Mouse (Mus musculus): ENCODE measurements around the gene Zfp652. TPM values are rescaled to one million over a fixed set of nuclear protein-coding genes. Genes with fewer than 3 reads are reported as not detected.

Zfp652 gene
- total RNA-seq, 2 experiments from 2014 or later = 22.6 to 23.0 TPM

DNA sequence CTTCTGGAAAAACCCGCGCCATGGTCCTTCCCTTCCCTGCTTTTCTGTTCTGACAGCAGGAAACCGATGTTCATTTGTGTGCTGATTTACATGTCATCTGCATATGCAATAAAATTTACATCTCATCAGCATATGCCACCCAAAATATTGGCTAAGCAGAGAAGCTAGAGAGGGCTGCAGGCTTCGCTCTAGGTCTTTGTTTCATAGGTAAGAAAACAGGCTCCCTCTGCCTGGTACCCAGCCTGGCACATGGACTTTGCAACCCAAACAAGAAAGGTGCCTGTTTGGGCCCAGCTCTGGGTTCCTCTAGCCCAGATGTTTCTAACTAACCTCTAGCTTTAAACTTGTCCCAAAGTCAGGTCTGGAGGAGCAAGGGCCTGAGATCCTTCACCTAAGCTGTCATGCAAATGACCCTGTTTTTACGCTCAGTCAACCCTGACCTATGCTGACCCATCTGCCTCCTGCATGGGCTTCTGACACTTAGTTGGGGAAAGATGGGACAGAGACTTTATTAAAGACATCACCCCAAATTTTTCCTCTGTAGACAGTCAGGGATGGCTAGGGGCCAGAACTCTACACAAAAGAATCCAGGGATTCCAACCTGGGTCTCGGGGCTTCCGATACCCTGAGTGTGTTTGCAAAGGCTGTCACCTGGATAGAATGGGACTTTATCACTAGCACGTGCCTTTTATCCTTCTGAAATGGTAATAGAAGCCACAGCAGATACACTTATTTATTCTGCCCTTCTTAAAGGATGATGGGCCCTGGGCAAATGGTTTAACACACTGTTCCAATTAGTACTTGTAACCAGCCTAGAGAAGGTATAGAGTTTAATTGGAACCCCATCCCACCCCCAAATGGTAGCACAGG lies 126.8 kb downstream of the Zfp652 start:
- no peak for ATAC-seq (replicated peaks; ENCODE audit: low FRiP score, poor library complexity, severe bottlenecking)

GRCm38 (mm10) chr11:95840694-95841497 lies 128.4 kb downstream of the Zfp652 start:
- no peak for ATAC-seq (replicated peaks; ENCODE audit: low FRiP score, poor library complexity, severe bottlenecking)

DNA sequence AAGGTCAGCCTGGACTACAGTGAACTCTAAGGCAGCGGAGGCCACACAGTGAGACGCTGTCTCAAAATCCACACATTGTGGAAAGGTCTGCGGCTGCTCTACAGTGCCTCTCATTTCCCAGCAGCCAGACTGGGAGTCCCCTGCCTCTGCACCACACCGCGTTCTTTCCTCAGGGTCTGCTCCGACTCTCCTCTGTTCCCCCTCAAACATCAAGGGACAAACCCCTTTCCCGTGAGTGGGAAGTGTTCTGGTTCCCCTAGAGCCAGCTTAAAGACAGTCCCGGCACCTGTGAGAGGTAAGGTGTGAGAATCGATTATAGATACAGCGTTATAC lies 129.0 kb downstream of the Zfp652 start:
- 0 out of 2 replicates have a peak, but pooled peaks have one; percentile 4 for ATAC-seq (replicated peaks; ENCODE audit: low FRiP score, poor library complexity, severe bottlenecking)

DNA sequence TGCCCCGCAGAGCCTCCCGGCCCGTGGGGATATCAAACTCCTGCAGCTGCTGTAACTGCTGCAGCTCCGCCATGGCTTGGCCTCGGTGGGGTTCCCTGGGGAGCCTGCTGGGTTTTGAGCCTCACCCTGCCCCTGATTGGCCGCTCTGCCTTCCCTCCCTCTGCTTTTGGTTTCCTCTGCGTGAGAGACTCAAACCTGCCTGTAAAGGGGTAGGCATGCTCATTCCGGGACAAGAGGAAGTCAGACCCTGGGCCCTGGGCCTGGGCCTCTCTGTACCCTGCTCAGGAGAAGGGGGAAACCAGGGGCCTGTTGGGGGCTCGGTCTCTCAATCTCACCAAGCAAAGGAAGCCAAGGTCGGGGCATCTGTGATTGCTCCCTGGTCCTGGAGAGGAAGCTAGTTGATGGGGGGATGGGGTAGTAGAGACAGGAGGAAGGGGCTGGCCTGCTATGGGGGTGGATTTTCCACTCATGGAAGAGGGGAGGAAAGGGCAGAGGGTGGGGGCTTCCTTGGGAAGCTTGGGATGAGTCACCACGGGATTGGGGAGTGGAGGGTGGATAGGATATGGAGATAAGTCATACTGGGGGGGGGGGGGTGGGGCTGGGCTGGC lies 129.7 kb downstream of the Zfp652 start, which contains the start of gene Abi3:
Abi3 (minus strand) TSS at position 403 of the 608 bp plus-strand sequence.
- ATAC-seq (replicated peaks; ENCODE audit: low FRiP score, poor library complexity, severe bottlenecking) = peak; percentile 66

- no peak for ATAC-seq (replicated peaks; ENCODE audit: low FRiP score, poor library complexity, severe bottlenecking)
Measured at GRCm38 (mm10) chr11:95842953-95843352, 130.5 kb downstream of the Zfp652 start.

GRCm38 (mm10) chr11:95843421-95843950 lies 131.0 kb downstream of the Zfp652 start:
- no peak for ATAC-seq (replicated peaks; ENCODE audit: low FRiP score, poor library complexity, severe bottlenecking)

GRCm38 (mm10) chr11:95844935-95845334 lies 132.5 kb downstream of the Zfp652 start:
- ATAC-seq (replicated peaks; ENCODE audit: low FRiP score, poor library complexity, severe bottlenecking) = no peak

GRCm38 (mm10) chr11:95850898-95851297 lies 138.4 kb downstream of the Zfp652 start:
- ATAC-seq (replicated peaks; ENCODE audit: low FRiP score, poor library complexity, severe bottlenecking) = no peak

DNA sequence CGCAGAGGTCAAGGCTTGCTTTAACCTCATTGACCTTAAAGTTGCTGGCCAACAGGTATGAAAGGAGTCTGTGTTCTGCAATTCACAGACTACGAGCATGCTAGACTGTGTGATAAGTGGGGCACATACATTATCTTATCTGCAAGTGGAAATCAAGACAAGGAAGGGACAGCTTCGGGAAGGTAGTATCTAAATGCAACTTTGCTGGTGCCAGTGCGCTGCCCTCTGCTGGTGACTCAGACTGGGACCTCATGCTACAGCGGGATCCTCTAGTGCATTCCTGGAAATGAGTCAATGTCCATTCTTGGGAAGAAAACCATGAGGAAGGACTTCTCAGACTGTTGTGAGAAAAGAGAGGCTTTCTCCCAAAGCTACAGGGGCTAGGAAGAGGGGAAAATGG lies 141.2 kb downstream of the Zfp652 start:
- no peak for ATAC-seq (replicated peaks; ENCODE audit: low FRiP score, poor library complexity, severe bottlenecking)

DNA sequence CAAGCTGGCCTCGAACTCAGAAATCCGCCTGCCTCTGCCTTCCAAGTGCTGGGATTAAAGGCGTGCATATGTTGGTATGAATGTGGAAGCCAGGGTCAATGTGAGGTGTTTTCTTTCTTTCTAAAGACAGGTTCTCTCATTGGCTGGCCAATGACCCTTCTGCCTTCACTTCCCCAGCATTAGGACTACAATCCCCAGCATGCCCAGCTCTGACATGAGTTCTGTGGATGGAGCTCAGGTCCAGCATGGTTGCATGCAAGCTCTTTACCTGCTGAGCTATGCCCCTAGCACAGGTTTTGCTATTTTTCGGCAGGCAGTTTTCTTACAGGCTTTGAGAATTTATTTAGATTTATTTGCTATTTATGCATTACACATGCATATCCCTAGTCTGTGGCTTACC lies 144.8 kb downstream of the Zfp652 start:
- ATAC-seq (replicated peaks; ENCODE audit: low FRiP score, poor library complexity, severe bottlenecking) = no peak

- peak; percentile 20 for ATAC-seq (replicated peaks; ENCODE audit: low FRiP score, poor library complexity, severe bottlenecking)
Measured at GRCm38 (mm10) chr11:95857716-95858527, 145.4 kb downstream of the Zfp652 start.

DNA sequence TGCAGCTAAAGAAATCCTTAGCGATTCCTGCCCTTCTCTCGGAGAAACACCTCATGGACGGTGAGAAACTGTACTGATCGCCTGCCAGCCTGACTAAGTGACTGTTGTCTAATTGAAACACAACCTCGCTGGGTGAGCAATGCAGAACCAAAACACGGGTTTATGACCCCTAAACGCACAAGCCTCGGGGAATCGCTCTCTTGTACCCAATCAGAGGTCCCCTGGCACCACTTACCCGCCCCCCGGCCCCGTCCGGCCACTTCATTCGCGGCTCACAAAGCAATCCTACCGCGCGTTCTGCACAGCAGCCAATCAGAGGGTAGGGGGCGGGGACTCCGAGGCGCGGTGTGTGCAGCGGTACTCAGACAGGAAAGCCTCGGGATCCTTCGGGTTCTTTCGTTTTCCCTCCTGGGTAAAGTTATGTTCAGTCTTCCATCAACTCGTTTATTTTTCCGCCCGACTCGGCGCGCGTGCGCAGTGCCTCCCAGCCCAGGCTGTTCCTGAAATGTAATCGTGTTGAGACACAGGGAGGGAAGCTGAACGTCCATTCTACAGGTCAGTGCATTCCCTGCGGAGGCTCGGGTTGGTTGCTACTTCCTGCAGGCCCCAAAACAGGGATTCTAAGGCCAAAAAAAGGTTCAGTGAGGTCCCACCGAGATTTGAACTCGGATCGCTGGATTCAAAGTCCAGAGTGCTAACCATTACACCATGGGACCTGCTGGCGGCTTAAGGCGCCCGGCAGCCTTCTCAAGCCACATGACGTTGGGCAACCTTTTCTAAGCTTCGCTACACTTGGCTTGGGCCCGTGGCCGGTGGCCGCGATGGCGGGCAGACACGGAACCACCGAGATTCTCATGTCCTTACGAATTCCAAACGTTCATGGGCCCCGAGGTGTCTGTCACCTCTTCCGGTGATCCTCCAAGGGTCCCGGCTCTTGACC lies 146.3 kb downstream of the Zfp652 start:
- ATAC-seq (replicated peaks; ENCODE audit: low FRiP score, poor library complexity, severe bottlenecking) = peak; percentile 88

DNA sequence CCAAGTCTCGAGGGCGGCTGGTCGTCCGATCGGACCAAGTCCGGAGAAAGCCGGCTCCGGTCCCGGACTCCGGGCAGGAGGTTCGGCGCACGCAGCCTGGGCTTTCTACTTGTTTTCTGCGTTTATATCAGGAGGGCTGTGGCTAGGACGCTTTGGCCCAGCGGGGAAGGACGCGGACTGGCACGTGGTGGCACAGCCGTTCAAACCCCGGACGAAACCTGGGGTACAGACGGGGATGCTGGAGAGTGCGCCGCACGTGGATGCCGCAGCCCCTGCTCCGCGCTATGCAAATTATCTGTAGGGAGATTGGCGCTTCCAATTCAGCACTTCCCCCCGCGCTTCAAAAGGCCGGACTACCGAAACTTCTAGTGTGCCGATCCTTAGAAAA lies 147.0 kb downstream of the Zfp652 start:
- ATAC-seq (replicated peaks; ENCODE audit: low FRiP score, poor library complexity, severe bottlenecking) = peak; percentile 58

DNA sequence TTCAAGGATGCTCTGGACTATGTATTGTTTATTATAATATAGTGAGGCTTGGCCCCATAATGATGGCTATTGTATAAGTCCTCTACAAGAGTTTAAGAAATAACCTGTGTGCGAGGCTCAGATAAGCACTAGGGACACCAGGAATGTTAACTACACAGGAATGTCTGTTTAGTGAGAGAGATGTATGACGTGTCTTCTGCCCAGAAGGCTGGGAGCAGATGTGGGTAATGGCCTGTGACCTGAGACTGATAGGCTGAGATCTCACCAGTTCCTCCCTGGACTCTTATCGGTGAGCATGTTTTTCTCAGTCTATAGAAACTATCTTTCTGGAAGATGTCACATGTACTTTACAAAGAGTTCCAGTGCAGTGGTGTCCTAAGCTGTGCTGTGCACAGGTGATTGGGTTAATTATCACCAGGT lies 147.6 kb downstream of the Zfp652 start:
- ATAC-seq (replicated peaks; ENCODE audit: low FRiP score, poor library complexity, severe bottlenecking) = peak; percentile 47

DNA sequence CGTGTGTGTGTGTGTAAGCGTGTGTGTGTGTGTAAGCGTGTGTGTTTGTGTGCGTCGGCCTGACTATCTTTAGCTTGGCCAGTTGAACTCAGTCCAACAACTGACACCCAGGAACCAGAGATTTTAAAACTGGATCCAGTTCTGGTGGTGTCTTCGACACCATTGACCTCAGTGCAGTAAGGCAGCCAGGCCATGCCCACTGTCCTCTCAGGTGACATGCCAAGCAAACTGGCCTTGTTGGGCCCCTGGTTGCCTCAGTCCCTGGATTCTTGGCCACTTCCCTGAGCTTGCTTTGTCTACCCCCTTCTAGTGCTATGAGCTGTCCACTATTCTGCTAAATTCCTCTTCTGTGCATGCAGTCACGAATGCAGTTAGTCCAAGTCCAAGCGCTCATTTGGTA lies 148.9 kb downstream of the Zfp652 start:
- no peak for ATAC-seq (replicated peaks; ENCODE audit: low FRiP score, poor library complexity, severe bottlenecking)

GRCm38 (mm10) chr11:95869442-95869841 lies 157.0 kb downstream of the Zfp652 start:
- no peak for ATAC-seq (replicated peaks; ENCODE audit: low FRiP score, poor library complexity, severe bottlenecking)

DNA sequence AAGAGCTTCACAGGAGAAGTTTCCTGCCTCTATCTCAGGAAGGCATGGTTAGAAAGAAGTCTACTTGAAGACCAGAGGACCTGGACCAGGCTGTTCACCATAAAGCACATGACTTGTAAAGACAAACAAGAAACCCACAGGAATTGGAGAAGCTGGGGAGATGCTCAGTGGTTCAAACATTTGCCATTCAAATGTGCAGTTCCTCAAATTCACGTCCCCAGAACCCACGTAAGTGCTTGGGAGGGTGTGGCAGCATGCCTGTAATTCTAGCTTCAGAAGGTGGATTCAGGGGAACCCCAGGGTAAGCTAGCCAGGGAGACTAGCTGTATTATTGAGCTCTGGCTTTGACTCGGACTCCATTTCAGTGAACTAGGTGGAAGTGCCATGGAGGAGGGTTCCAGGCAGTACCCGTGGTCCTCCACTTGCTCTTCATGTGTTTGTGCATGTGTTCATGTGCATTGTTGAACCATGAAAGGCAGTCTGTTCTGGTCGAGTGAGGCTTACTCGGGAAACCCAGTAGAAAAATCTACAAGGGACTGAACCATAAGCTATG lies 157.5 kb downstream of the Zfp652 start:
- ATAC-seq (replicated peaks; ENCODE audit: low FRiP score, poor library complexity, severe bottlenecking) = no peak

DNA sequence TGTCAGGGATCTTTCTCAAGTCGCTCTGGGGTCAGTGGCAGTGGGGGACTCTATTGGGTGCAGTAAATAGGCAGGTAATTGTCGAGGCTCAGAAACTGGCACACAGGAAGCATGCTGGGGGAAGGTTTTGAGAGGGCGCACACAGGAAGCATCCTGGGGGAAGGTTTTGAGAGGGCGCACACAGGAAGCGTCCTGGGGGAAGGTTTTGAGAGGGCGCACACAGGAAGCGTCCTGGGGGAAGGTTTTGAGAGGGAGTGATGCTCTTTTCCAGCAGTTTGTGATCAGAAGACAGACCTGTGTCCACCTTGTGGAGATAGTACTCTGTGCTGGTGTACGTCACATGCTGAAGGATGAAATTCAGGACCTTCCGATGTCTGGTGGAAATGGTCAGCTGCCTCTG lies 163.3 kb downstream of the Zfp652 start:
- ATAC-seq (replicated peaks; ENCODE audit: low FRiP score, poor library complexity, severe bottlenecking) = no peak
